Mouse (Mus musculus): Measurements from ENCODE around the gene Jsrp1.

DNA sequence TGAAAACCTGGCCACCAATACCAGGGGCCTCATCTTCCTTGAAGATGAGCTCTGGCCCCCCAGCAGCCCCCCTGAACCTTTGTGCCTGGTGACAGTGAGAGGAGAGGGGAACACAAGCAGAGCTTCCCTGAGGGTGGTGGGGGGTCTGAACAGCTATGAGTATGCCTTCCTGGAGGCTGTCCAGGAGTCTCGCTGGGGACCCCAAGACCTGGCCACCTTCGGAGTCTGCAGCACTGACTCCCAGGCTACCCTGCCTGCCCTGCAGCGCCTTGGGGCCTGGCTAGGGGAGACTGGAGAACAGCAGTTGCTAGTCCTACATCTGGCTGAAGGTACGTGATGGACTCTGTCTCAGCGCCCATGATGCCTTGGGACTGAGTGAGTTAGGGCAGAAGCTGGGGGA, 8.0 kb downstream of the Jsrp1 start:
- TF ChIP-seq POLR2A (IDR thresholded peaks at IDR 0.05; ENCODE audit: control insufficient read depth, low read depth, low read length) = no peak
- no peak for TF ChIP-seq CTCF (IDR thresholded peaks at IDR 0.05; ENCODE audit: control insufficient read depth, insufficient read depth, insufficient replicate concordance, low read depth, low read length)
